Mouse (Mus musculus) ES-Bruce4 (cell line): ENCODE data around the gene Esrrg. TPM values are rescaled to one million over a fixed set of nuclear protein-coding genes. Genes with fewer than 3 reads are reported as not detected.

ENCODE experiments used
- H3K27ac ChIP-seq: 2 replicates; pipeline ENCODE4 v1.5.1; 2012; ENCODE audit warnings: low read length, inconsistent platforms; ENCODE audit not compliant: insufficient read depth
- H3K27me3 ChIP-seq: 2 replicates; pipeline ENCODE4 v1.6.1; 2012; ENCODE audit warnings: mild to moderate bottlenecking, low read length, inconsistent platforms; ENCODE audit not compliant: control insufficient read depth, poor library complexity, insufficient read depth, severe bottlenecking
- H3K36me3 ChIP-seq: 2 replicates; pipeline ENCODE4 v1.6.1; 2012; ENCODE audit warnings: inconsistent platforms, mild to moderate bottlenecking, low read length, moderate library complexity; ENCODE audit not compliant: control insufficient read depth, poor library complexity, insufficient read depth, severe bottlenecking
- H3K4me1 ChIP-seq: one replicate; pipeline ENCODE4 v1.8.1; 2011; ENCODE audit warnings: low read length; ENCODE audit not compliant: control insufficient read depth, insufficient read depth
- H3K4me3 ChIP-seq: 2 replicates; pipeline ENCODE4 v1.5.1; 2011; ENCODE audit warnings: low read depth, mild to moderate bottlenecking, low read length
- H3K9ac ChIP-seq: 2 replicates; pipeline ENCODE4 v1.6.1; 2012; ENCODE audit warnings: low read depth, mild to moderate bottlenecking, inconsistent platforms; ENCODE audit not compliant: poor library complexity, severe bottlenecking
- H3K9me3 ChIP-seq: replicated peaks from 2 replicates; pipeline ENCODE4 v1.6.1; 2012; ENCODE audit warnings: mild to moderate bottlenecking, low read length, inconsistent platforms; ENCODE audit not compliant: control insufficient read depth, poor library complexity, insufficient read depth, severe bottlenecking
- CTCF ChIP-seq: IDR thresholded peaks from one replicate; pipeline ENCODE4 v1.8.1; 2011; ENCODE audit warnings: low read depth, low read length
- EP300 ChIP-seq: IDR thresholded peaks from 2 replicates; pipeline ENCODE4 v1.6.1; 2011; ENCODE audit warnings: low read depth, low read length; ENCODE audit not compliant: insufficient read depth
- POLR2A ChIP-seq: IDR thresholded peaks from one replicate; pipeline ENCODE4 v1.8.1; 2011; ENCODE audit warnings: low read length; ENCODE audit not compliant: insufficient read depth
- polyA plus RNA-seq: library from polyadenylated mRNA; stranded (reverse); fragments of >200 nt; gene quantifications from 2 replicates; pipeline ENCODE4 v1.2.4, GENCODE M21; 2011; ENCODE audit warnings: low read depth; ENCODE audit not compliant: missing spikeins, insufficient read depth, insufficient read length

Gene Esrrg
- polyA plus RNA-seq, 1 experiment = not detected

DNA sequence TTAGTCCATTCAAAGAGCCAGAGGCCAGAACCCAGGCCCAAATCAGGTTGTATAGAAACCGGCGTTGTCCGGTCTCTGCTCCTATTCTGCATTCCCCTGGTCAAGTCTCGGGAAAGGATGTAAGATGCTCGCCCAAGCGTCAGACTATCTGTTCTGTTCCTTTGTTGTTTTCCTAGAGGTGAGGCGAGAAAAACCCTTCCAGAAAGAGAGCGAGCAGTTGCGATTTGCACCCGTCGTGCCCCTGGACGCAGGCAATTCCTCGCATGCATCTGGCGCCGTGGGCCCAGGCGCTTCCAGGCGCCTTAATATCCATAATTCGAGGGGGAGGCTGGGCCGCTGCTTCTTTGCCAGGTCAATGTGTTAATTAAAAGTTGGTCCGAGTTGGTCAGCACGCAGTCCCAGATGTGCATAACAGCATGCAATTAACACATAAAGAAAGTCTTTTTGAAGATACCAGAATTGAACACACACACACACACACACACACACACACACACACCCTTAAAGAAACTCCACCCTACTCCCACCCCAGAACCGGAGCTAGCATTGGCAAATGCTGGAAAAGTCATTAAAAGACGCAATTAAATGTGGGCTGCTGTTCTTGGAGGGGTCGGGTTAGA, 3.8 kb upstream of the Esrrg start:
- H3K36me3 ChIP-seq = no peaks in the 10 kb centered on the region
- no peaks in the 10 kb centered on the region; the same call in 1 of the 2 replicates for H3K9me3 ChIP-seq
- no peak overlapping the region for H3K27ac ChIP-seq
- H3K4me1 ChIP-seq = no peaks in the 10 kb centered on the region
- no peak overlapping the region for H3K9ac ChIP-seq
- TF ChIP-seq POLR2A (no peak), CTCF (no peak), EP300 (no peak)
- peaks cover 14% of the 10 kb centered on the region; the same call in 1 of the 2 replicates for H3K27me3 ChIP-seq
- H3K4me3 ChIP-seq = no peak overlapping the region

- Histone ChIP-seq H3K9ac (no peak overlapping the region), H3K36me3 (no peaks in the 10 kb centered on the region), H3K27me3 (peaks cover 14% of the 10 kb centered on the region; the same call in 1 of the 2 replicates), H3K9me3 (no peaks in the 10 kb centered on the region; the same call in 1 of the 2 replicates), H3K27ac (no peak overlapping the region), H3K4me3 (no peak overlapping the region), H3K4me1 (no peaks in the 10 kb centered on the region)
- TF ChIP-seq EP300 (no peak), POLR2A (no peak), CTCF (no peak)
These were observed 3.0 kb upstream of the Esrrg start for GRCm38 (mm10) chr1:187605391-187606270.

DNA sequence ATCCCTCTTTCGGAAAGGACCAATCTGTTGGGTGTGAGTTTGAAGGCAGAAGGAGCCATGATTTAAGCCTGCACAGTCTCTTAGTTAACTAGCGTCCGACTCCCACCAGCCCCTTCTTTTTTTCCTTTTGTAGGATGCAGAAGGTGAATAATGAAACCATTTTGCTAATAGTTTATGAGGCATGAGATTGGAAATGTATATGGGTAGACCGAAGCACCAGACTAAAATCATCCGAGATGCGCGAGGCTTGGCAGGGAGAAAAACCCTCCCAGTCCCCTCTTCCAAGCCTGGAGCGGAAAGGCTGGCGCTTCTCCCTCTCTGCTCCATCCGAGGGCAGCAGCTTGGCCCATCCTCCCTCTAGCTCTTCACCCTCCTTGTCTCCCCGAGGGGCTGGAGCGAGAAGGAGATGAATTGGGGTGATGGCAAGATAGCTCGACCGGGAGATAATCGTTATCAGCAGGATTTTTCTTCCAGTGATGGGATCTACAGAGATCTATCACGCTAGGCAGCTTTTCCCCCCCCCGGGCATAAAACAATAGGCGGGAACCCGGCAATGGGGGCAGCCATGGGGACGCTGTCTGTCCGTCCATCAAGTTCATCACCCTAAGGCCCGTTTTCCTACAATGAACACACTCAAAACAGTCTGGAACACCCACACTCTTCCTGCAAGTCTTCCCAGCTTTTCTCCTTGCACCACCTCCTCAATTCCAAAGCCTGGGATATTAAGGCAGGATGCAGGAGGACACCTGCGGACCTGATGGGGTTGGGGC, 2.1 kb upstream of the Esrrg start:
- Histone ChIP-seq H3K4me3 (no peak overlapping the region), H3K9ac (no peak overlapping the region), H3K4me1 (no peaks in the 10 kb centered on the region), H3K27ac (no peak overlapping the region), H3K36me3 (no peaks in the 10 kb centered on the region), H3K9me3 (no peaks in the 10 kb centered on the region), H3K27me3 (peaks cover 14% of the 10 kb centered on the region; the same call in 1 of the 2 replicates)
- no peak for TF ChIP-seq CTCF
- no peak for TF ChIP-seq EP300
- no peak for TF ChIP-seq POLR2A

- no peaks in the 10 kb centered on the region for H3K4me1 ChIP-seq
- no peak for TF ChIP-seq POLR2A
- no peak for TF ChIP-seq EP300
- TF ChIP-seq CTCF = no peak
- peak overlapping the region; percentile 11 for H3K4me3 ChIP-seq
- H3K9ac ChIP-seq = no peak overlapping the region
- no peaks in the 10 kb centered on the region for H3K36me3 ChIP-seq
- H3K9me3 ChIP-seq = no peaks in the 10 kb centered on the region
- H3K27ac ChIP-seq = no peak overlapping the region
- H3K27me3 ChIP-seq = peaks cover 12% of the 10 kb centered on the region; the same call in 1 of the 2 replicates
These were observed 1.2 kb upstream of the Esrrg start for GRCm38 (mm10) chr1:187607065-187608047.

- Histone ChIP-seq H3K27me3 (peaks cover 12% of the 10 kb centered on the region; the same call in 1 of the 2 replicates), H3K4me3 (peak overlapping the region; percentile 63), H3K4me1 (no peaks in the 10 kb centered on the region), H3K36me3 (no peaks in the 10 kb centered on the region), H3K27ac (no peak overlapping the region), H3K9ac (no peak overlapping the region), H3K9me3 (no peaks in the 10 kb centered on the region)
- TF ChIP-seq EP300 = no peak
- no peak for TF ChIP-seq POLR2A
- TF ChIP-seq CTCF = no peak
These were observed 646 bp downstream of the Esrrg start for GRCm38 (mm10) chr1:187609021-187609852.
